ENCODE assay signal across 8 mouse cellular contexts in the genomic region with DNA sequence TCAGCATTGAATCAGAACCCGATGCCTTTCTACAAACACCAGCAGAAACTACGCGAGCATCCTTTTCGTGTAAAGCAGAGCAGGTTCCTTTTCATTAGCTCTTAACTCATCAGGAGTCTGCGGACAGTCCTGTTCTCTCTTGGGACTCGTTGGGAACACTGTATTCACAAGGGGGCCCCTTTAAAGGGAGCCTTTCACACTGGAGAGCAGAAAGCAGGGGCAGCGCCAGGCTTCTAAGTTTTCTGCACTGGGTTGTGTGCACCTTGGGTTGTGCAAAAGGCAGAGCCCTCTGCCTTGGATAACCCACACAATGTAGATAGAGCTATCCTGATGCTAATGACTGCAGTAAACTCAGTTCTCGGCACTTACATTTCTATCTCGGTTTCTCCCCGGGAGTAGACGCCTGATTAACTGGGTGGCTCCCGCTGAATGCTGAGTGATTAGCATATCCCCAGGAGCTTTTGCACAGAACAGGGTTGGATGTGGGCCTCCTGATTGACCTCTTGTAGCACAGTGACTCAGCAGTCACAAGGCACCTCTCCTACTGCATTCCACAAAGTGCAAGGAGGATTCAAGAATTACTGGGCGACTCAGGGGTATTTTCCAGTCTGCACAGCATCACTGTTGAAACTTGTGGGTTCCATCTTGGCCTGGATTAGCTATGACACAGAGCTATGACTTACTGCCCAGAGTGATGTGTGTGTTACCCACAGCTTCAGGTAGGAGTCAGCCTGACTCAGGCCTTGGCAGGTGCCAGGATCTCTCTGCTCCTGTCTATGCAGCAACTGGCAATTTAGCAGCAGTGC.
A peak's percentile ranks its signal among the peaks of the same experiment; 100 is the strongest.
DNase-seq lines count a peak whose midpoint lies in the region; ATAC-seq lines count a peak whose summit lies in the region.

No protein-coding gene starts in this region.

- DNase-seq in ES-CJ7 (ENCODE audit: low read depth, low spot score), result peak; percentile 98
- peak; percentile 45 for DNase-seq in brain, adult 2 months (ENCODE audit: low read depth, low spot score)
- DNase-seq in heart, adult 8-10 months (ENCODE audit: low spot score), result peak; percentile 33
- DNase-seq in kidney, adult 8-10 months, result peak; percentile 26 to 55
- peak; percentile 23 for DNase-seq in neural tube, embryonic 11.5 days (ENCODE audit: low spot score)
- no peak for DNase-seq in ovary, adult 18-20 months (ENCODE audit: low spot score)
- no peak for DNase-seq in cerebellum, adult 11-12 months

- H3K36me3 ChIP-seq in neural tube, embryonic 11.5 days (ENCODE audit: control insufficient read depth, insufficient read depth, low read length), result no peaks in the 10 kb centered on the region

- no peak overlapping the region for H3K27ac ChIP-seq in neural tube, embryonic 11.5 days (ENCODE audit: low read depth, low read length)

- peak overlapping the region; percentile 14; the same call in 1 of the 2 replicates for H3K4me2 ChIP-seq in neural tube, embryonic 11.5 days (ENCODE audit: low read depth)

- 7% methylated on average over 13 of the region's 13 CpGs for WGBS in neural tube, embryonic 11.5 days

- no peaks in the 10 kb centered on the region for H3K9me3 ChIP-seq in neural tube, embryonic 11.5 days (ENCODE audit: control insufficient read depth, low read length)

- ATAC-seq in neural tube, embryonic 11.5 days (ENCODE audit: insufficient read depth, low FRiP score, low TSS enrichment), result peak; percentile 82; the same call in 1 of the 2 replicates
- ATAC-seq in megakaryocyte progenitor cell, adult 5-6 weeks (replicated peaks; ENCODE audit: poor library complexity), result no peak

- no peak overlapping the region for H3K9ac ChIP-seq in neural tube, embryonic 11.5 days (ENCODE audit: low read length)

- peaks cover 4% of the 10 kb centered on the region; the same call in 1 of the 2 replicates for H3K4me1 ChIP-seq in neural tube, embryonic 11.5 days (ENCODE audit: control insufficient read depth, insufficient read depth, low read length)

- H3K27me3 ChIP-seq in neural tube, embryonic 11.5 days (ENCODE audit: control insufficient read depth, insufficient read depth, low read length), result no peaks in the 10 kb centered on the region

- H3K4me3 ChIP-seq in neural tube, embryonic 11.5 days (ENCODE audit: low read depth, low read length), result no peak overlapping the region

Comparison
In these comparisons a context has a peak if more than half of its experiments do, and no peak if none do; other contexts are left out.
1. DNase-seq: peak in ES-CJ7 (single experiment), brain, adult 2 months (single experiment), heart, adult 8-10 months (single experiment), kidney, adult 8-10 months (2 of 2) and neural tube, embryonic 11.5 days (single experiment); none in ovary, adult 18-20 months (single experiment) and cerebellum, adult 11-12 months (single experiment).